Mouse (Mus musculus) E14TG2a.4 (cell line): ENCODE results near the gene Timm17b.

Source experiments
- CTCF ChIP-seq: conservative IDR thresholded peaks from 2 replicates; pipeline ENCODE4 v1.5.1; 2014; ENCODE audit warnings: low read length
- NANOG ChIP-seq: IDR thresholded peaks from 2 replicates; pipeline ENCODE4 v1.6.1; 2014; ENCODE audit warnings: borderline replicate concordance, low read length, mixed read lengths

DNA sequence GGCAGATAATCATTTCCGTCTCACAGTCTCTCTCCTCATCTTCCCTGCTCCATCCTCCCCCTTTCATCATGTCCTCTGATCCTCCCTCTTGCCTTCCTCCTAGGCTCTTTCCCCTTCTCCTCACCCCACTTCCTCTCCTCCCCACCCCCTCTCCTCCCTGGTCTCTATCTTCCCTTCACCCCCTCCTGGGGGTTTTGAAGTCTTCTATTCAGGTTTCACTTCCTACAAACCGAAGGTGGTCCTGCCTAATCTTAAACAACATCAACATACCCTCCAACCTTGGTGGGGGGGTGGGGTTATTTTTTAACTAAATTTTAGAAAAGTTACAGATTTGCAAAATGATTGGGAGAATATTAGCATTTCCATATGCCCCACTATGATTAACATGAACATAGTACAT, 30.7 kb upstream of the Timm17b start:
- no peak for TF ChIP-seq CTCF
- no peak for TF ChIP-seq NANOG
